Mouse (Mus musculus) cerebellum, postnatal 10 days (tissue): ENCODE data around the gene Vmn1r204.
"Not testable (repeated sequence)": the region's sequence is repeated elsewhere in the genome, so short reads cannot be mapped to it uniquely, and the experiment has no call there.

Experiments used
- DNase-seq, 2 experiments: peaks; one replicate each; pipeline ENCODE4 v3.0.0; 2021; ENCODE audit warnings: mixed read lengths in 2 of 2

Gene Vmn1r204

DNA sequence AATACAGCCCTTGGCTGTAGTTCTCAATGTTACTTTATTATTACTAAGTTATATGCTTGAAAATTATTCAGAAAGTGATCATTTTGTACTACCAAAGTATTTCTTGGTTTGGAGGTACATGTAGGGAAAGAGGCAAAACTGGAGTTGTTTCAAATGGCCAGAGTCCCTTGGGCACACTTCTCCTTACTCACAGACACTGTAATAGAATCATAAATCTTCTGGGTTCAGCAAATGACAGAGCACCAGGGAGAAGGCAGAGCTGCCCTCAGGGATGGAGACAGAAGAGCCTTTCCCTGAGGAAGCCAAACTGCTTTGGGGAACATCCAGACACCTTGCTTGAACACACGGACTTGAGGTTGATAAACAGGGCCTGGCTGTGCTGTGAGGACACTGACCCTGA is at the start of gene Vmn1r204:
Vmn1r204 (plus strand) TSS at position 301 of the 400 bp plus-strand sequence.
- not testable (repeated sequence) for DNase-seq

DNA sequence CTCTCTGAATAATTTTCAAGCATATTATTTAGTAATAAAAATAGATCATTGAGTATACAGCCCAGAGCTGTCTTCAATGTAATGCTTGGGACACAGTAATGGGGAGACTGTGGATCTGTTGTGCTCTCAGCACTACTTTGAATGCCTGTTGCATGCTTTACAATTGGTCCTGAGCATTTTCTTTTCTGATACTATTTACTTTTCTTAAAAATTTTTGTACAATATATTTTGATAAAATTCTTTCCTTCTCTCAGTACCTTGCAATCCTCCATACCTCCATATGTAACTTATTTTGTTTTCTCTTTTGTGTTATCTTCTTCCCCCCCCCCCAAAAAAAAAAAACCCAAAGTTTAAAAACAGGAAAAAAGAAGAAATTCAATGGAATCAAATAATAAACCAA is 47.7 kb upstream of the Vmn1r204 start, which contains the start of gene Vmn1r202:
Vmn1r202 (minus strand) TSS at position 101 of the 400 bp plus-strand sequence.
- no peak for DNase-seq

DNA sequence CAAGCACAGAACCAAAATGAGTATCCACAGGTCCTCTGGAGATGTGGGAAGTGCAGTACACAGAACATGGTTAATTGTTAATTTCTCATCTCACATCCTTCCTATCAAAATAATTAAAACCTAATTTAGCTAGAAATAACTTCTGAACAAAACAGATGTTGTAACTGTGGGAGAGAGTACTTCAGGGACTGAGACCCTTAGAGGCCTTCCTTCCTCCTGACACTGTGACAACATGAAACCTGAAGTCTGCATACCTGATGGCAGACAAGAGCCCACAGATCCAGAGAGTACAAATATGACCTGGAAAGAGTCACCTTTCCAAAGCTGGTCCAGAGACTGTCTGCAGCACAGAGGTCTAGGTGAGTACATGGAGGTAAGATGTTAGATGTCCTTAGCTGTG is 35.2 kb upstream of the Vmn1r204 start, which contains the start of gene Vmn1r203:
Vmn1r203 (plus strand) TSS at position 301 of the 400 bp plus-strand sequence.
- DNase-seq, result no peak

- not testable (repeated sequence) for DNase-seq
Observed at GRCm38 (mm10) chr13:22574911-22575310, 21.9 kb downstream of the Vmn1r204 start.

DNA sequence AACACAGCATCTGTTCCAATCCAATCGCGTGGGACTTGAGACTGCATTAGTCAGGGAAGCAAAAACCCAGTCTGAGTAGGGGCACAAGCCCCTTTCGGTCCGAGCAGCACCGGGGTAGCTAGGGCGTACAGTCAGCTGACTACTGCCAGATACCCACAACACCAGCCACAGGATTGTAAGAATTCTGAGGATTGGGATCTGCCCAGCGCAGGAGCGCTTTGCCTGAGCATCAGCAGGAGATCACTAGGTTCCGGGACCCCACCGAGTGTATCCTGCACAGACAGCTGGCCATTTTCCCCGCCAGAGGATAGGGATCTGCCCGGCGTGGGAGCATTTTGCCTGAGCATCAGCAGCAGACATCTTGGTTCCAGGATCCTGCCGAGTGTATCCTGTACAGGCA is 30.3 kb downstream of the Vmn1r204 start:
- DNase-seq, result not testable (repeated sequence)

DNA sequence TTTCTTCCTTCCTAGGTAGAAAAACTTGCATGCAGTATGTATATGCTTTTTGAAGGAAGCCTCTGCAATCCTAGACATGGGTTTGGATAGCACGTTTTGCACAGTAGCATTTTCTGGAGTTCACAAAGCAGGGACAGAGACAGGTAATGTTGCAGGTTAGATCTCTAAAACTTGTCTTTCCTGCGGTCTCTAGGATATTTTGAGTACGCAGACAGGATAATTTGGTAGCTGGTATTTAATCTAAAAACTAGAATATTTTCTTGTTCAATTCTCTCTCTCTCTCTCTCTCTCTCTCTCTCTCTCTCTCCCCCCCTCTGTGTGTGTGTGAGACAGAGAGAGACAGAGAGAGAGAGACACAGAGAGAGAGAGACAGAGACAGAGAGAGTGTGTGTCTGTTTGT is 39.9 kb downstream of the Vmn1r204 start, which contains the start of gene Vmn1r205:
Vmn1r205 (minus strand) TSS at position 101 of the 400 bp plus-strand sequence.
- DNase-seq, result no peak
